8 mouse cellular contexts compared by ENCODE assay signal in genomic region chr13:110018431-110018901, GRCm38 (mm10).
DNase-seq lines count a peak whose midpoint lies in the region; ATAC-seq and TF ChIP-seq lines count a peak whose summit lies in the region.

No protein-coding gene starts in this region.

- peak; percentile 76 for DNase-seq in adrenal gland, adult 2 months
- DNase-seq in embryo, embryonic 11.5 days (ENCODE audit: low read depth, low spot score), result peak; percentile 74
- peak; percentile 83 for DNase-seq in kidney, adult 18-20 months
- DNase-seq in limb, embryonic 10.5 days (ENCODE audit: low spot score), result peak; percentile 87

- ATAC-seq in granulocyte monocyte progenitor cell, adult 5-6 weeks (replicated peaks; ENCODE audit: poor library complexity, severe bottlenecking), result peak; percentile 98
- ATAC-seq in midbrain, embryonic 13.5 days, result peak; percentile 81
- no peak for ATAC-seq in erythroid progenitor cell, adult 5-6 weeks (replicated peaks; ENCODE audit: low FRiP score, poor library complexity, severe bottlenecking)

- peak overlapping the region; percentile 65 for H3K9ac ChIP-seq in midbrain, embryonic 13.5 days (replicated peaks)

- H3K4me1 ChIP-seq in limb, embryonic 10.5 days, result peaks cover 27% of the 10 kb centered on the region
- H3K4me1 ChIP-seq in midbrain, embryonic 13.5 days (replicated peaks), result peaks cover 21% of the 10 kb centered on the region
- H3K4me1 ChIP-seq in small intestine, adult 2 months (ENCODE audit: control insufficient read depth, insufficient read depth, insufficient read length, low read length), result peaks cover 2% of the 10 kb centered on the region; the same call in 1 of the 2 replicates

- peak overlapping the region; percentile 48 for H3K4me3 ChIP-seq in limb, embryonic 10.5 days
- H3K4me3 ChIP-seq in midbrain, embryonic 13.5 days (replicated peaks), result peak overlapping the region; percentile 39
- peak overlapping the region; percentile 47 for H3K4me3 ChIP-seq in small intestine, adult 2 months (ENCODE audit: low read depth, low read length)

- TF ChIP-seq POLR2A in small intestine, adult 2 months (IDR thresholded peaks at IDR 0.05; ENCODE audit: low read depth, low read length), result no peak

- TF ChIP-seq CTCF in small intestine, adult 2 months (IDR thresholded peaks at IDR 0.05; ENCODE audit: extremely low read depth, insufficient read length, insufficient replicate concordance, low read depth, low read length), result peak; percentile 73; the same call in 1 of the 2 replicates

- no peaks in the 10 kb centered on the region for H3K9me3 ChIP-seq in limb, embryonic 10.5 days (replicated peaks)
- no peaks in the 10 kb centered on the region for H3K9me3 ChIP-seq in midbrain, embryonic 13.5 days

- H3K36me3 ChIP-seq in limb, embryonic 10.5 days, result no peaks in the 10 kb centered on the region
- H3K36me3 ChIP-seq in midbrain, embryonic 13.5 days, result no peaks in the 10 kb centered on the region
- no peaks in the 10 kb centered on the region for H3K36me3 ChIP-seq in small intestine, adult 2 months (ENCODE audit: control insufficient read depth, insufficient read depth, low read length)

- H3K27me3 ChIP-seq in limb, embryonic 10.5 days (ENCODE audit: low read depth, poor library complexity, severe bottlenecking), result peaks cover 16% of the 10 kb centered on the region
- H3K27me3 ChIP-seq in midbrain, embryonic 13.5 days, result no peaks in the 10 kb centered on the region; the same call in none of the 2 replicates
- H3K27me3 ChIP-seq in small intestine, adult 2 months (ENCODE audit: control insufficient read depth, insufficient read depth, low read length), result 0 out of 2 replicates have a peak, but pooled peaks cover 2% of the 10 kb centered on the region

- WGBS in limb, embryonic 10.5 days, result 1% methylated on average over 17 of the region's 17 CpGs
- WGBS in midbrain, embryonic 13.5 days, result under 1% methylated on average over 17 of the region's 17 CpGs
- 1% methylated on average over 17 of the region's 17 CpGs for WGBS in small intestine, adult 2 months

- peak overlapping the region; percentile 80 for H3K4me2 ChIP-seq in midbrain, embryonic 13.5 days (replicated peaks)

- 0 out of 2 replicates have a peak overlapping the region, but pooled peaks have one; percentile 38 for H3K27ac ChIP-seq in limb, embryonic 10.5 days
- H3K27ac ChIP-seq in midbrain, embryonic 13.5 days, result peak overlapping the region; percentile 81
- no peak overlapping the region for H3K27ac ChIP-seq in small intestine, adult 2 months (ENCODE audit: insufficient read depth, low read depth, low read length)
